Mouse (Mus musculus): ENCODE measurements around the gene 2810021J22Rik.

Gene 2810021J22Rik

GRCm38 (mm10) chr11:58916879-58917744 lies 50.1 kb downstream of the 2810021J22Rik start:
- no peak for DNase-seq (ENCODE audit: low spot score in 2 of 2)

GRCm38 (mm10) chr11:58917745-58918366 lies 50.8 kb downstream of the 2810021J22Rik start, which contains the start of gene Btnl10:
Gene Btnl10 (plus strand): TSS chr11:58917908.
- DNase-seq (ENCODE audit: low spot score in 2 of 2): no peak

- no peak for DNase-seq (ENCODE audit: low spot score in 2 of 2)
Measured at GRCm38 (mm10) chr11:58918759-58919158, 51.7 kb downstream of the 2810021J22Rik start.

DNA sequence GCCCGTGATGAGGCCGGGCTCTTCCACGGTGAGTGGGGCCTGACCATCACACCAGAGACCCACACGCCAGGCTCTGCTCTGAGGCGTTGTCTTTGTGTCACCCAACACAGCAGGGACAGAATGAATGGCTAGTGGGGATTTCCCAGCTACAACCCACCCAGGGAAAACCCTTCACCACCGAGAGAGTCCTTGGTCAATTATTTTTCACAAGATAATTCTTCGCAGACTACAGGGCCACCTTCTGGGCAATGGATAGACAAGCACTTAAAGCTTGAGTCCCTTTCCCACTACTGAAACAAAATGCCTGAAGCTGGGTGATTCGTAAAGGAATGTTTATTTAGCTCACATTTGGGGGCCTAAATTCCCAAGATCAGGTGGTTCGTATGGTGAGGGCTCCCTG lies 55.4 kb downstream of the 2810021J22Rik start:
- DNase-seq (ENCODE audit: low spot score in 2 of 2): no peak

GRCm38 (mm10) chr11:58926651-58927050 lies 59.6 kb downstream of the 2810021J22Rik start:
- no peak for DNase-seq (ENCODE audit: low spot score in 2 of 2)

- no peak for DNase-seq (ENCODE audit: low spot score in 2 of 2)
Measured at GRCm38 (mm10) chr11:58927053-58927452, 60.0 kb downstream of the 2810021J22Rik start.

- DNase-seq (ENCODE audit: low spot score in 2 of 2): no peak
Measured at GRCm38 (mm10) chr11:58927790-58928651, 61.0 kb downstream of the 2810021J22Rik start.

DNA sequence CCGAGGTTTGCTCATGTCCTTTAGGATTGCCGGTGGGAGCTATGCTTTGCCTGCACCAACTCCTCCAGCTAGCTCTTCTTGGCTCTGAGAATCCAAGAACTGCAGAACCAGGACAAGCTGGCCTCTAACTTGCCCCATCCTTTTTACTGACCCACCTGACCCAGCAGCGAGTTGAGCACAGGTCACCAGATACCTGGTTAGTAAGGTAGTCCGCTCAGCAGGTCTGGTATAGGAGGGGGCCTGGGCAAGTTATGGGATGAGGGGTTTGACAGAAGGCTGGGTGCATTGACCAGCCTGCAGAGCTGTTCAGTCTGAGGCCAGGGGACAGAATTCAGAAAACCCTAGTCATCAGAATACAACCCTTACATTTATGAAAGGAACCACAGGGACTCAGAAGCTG lies 62.0 kb downstream of the 2810021J22Rik start:
- DNase-seq (ENCODE audit: low spot score in 2 of 2): no peak

GRCm38 (mm10) chr11:58929641-58930040 lies 62.6 kb downstream of the 2810021J22Rik start:
- DNase-seq (ENCODE audit: low spot score in 2 of 2): no peak

- DNase-seq (ENCODE audit: low spot score in 2 of 2): no peak
Measured at GRCm38 (mm10) chr11:58930254-58930653, 63.2 kb downstream of the 2810021J22Rik start.

DNA sequence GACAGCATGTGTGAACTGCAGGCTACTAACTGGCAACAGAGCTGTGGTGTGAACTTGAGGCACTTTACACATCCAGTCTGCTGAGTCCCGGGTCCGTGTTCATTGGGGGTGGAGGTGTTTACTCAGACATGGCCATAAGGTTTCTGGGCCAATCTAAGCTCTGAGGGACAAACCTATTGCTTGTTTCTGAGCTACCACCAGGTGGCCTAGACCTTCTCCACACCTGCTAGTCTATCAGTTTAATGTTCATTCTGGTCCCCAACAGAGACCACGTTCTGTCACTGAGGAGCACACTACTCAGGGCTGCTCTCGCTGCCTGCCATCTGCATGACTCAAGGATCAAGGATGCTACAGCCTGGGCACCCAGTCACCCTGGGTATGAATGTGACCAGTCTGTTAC lies 64.6 kb downstream of the 2810021J22Rik start:
- DNase-seq (ENCODE audit: low spot score in 2 of 2): no peak
